Mouse (Mus musculus) ovary, postnatal 10 days (tissue): ENCODE results near the gene Phkb.

Experiments used
- DNase-seq: peaks from one replicate; pipeline ENCODE4 v3.0.0; 2022; ENCODE audit warnings: low spot score

The Phkb gene

DNA sequence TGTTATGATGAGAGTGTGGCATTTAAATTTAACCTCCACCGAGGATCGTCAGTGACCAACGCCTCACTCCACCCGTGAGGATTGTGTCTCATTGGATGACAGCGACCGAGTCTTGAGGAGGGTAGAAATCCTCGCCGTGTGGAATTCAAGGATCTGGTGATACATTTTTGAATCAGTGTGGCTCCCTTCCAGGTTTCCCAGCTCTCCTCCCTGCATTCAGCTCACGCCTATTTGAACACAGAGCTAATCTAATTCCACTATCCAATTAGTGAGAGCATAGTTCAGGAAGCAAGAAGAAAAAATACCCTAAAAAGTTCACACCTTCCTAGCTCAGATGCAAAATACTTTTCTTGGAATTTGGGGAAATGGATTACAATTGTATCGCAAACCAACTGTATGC is 249.9 kb downstream of the Phkb start:
- no peak for DNase-seq
